Mouse (Mus musculus): ENCODE results near the gene Fpr-rs6. TPM values are rescaled to one million over a fixed set of nuclear protein-coding genes. Genes with fewer than 3 reads are reported as not detected.

Gene Fpr-rs6
- not detected in 2 replicates for polyA plus RNA-seq (2015; fragmentation: Nextera tagmentation; extraction: Ambion mirVana)

DNA sequence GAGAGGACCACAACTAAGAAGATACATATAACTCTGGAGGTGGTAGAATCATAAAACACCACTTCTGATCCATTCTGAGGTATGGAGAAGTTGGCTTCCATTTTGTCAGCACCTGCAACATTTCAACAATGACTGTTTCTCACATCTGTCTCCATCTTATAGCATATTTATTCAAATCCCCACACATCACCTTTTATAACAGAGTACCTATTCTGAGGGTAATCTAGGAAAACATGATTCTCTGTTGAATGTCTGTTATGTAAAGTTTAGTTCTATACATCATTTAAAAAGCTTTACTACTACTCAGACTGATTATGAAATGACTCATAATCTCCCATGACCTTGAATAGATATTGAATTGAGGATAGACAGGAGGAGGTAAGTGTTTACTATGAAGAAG, at the start of gene Fpr-rs6:
Gene Fpr-rs6 (minus strand): TSS at position 101 of the 400 bp plus-strand sequence.
- H3K9me3 ChIP-seq = 0 out of 2 replicates have a peak, but pooled peaks cover 7% of the 10 kb centered on the region
- no peaks in the 10 kb centered on the region for H3K4me1 ChIP-seq
- no peak for ATAC-seq (ENCODE audit: low FRiP score, low read depth)
- H3K4me2 ChIP-seq (replicated peaks) = no peak within 1 kb of the TSS
- H3K27ac ChIP-seq = no peak within 1 kb of the TSS
- no peak within 1 kb of the TSS for H3K9ac ChIP-seq
- no peaks in the 10 kb centered on the region for H3K36me3 ChIP-seq
- H3K4me3 ChIP-seq = no peak within 1 kb of the TSS
- no peaks in the 10 kb centered on the region for H3K27me3 ChIP-seq

Other genes with a start within 250 kb of the Fpr-rs6 start
- not detected in 2 replicates for gene Vmn2r104, start 134.8 kb downstream of the Fpr-rs6 start, polyA plus RNA-seq (2015; fragmentation: Nextera tagmentation; extraction: Ambion mirVana)
- not detected in 2 replicates for gene Fpr-rs7, start 68.9 kb downstream of the Fpr-rs6 start, polyA plus RNA-seq (2015; fragmentation: Nextera tagmentation; extraction: Ambion mirVana)
- not detected in 2 replicates for gene Vmn2r105, start 52.0 kb upstream of the Fpr-rs6 start, polyA plus RNA-seq (2015; fragmentation: Nextera tagmentation; extraction: Ambion mirVana)
- gene Vmn2r106, start 102.5 kb upstream of the Fpr-rs6 start, polyA plus RNA-seq (2015; fragmentation: Nextera tagmentation; extraction: Ambion mirVana) = not detected in 2 replicates
- gene Vmn2r107, start 162.1 kb upstream of the Fpr-rs6 start, polyA plus RNA-seq (2015; fragmentation: Nextera tagmentation; extraction: Ambion mirVana) = not detected in 2 replicates
- gene Vmn1r224, start 231.0 kb upstream of the Fpr-rs6 start, polyA plus RNA-seq (2015; fragmentation: Nextera tagmentation; extraction: Ambion mirVana) = not detected in 2 replicates

Data from limb, embryonic 13.5 days (tissue).